Mouse (Mus musculus) ES-E14 (cell line): ENCODE measurements around the gene Fgd2. TPM values are rescaled to one million over a fixed set of nuclear protein-coding genes. Genes with fewer than 3 reads are reported as not detected.

ENCODE experiments used
- DNase-seq: peaks from one replicate; pipeline ENCODE4 v3.0.0-alpha.2; 2013; ENCODE audit warnings: low read depth, low spot score
- H3K27ac ChIP-seq: 2 replicates; pipeline ENCODE4 v1.5.1; 2012; ENCODE audit warnings: low read depth, mild to moderate bottlenecking, low read length, moderate library complexity, mixed read lengths; ENCODE audit not compliant: poor library complexity, insufficient read depth, severe bottlenecking
- H3K36me3 ChIP-seq: 2 replicates; pipeline ENCODE4 v1.6.1; 2012; ENCODE audit warnings: mild to moderate bottlenecking, low read length, moderate library complexity, mixed read lengths; ENCODE audit not compliant: control insufficient read depth, poor library complexity, insufficient read depth, severe bottlenecking
- H3K4me1 ChIP-seq, 2 experiments: fragments of 150-350 bp in 1 of 2; sonication (generic) in 1 of 2; 2 replicates each; pipeline ENCODE4 v1.6.1; 2012; ENCODE audit warnings: low read length in 2 of 2, mild to moderate bottlenecking in 1 of 2, mixed read lengths in 1 of 2; ENCODE audit not compliant: control insufficient read depth in 2 of 2, insufficient read depth in 2 of 2, poor library complexity in 1 of 2
- H3K4me3 ChIP-seq, 2 experiments: fragments of 150-350 bp in 1 of 2; sonication (generic) in 1 of 2; 2 replicates each; pipeline ENCODE4 v1.5.1; 2012; ENCODE audit warnings: low read length in 2 of 2, low read depth in 1 of 2, mild to moderate bottlenecking in 1 of 2, mixed read lengths in 1 of 2; ENCODE audit not compliant: insufficient read depth in 1 of 2, poor library complexity in 1 of 2, severe bottlenecking in 1 of 2
- H3K9ac ChIP-seq: 2 replicates; pipeline ENCODE4 v1.6.1; 2012; ENCODE audit warnings: low read depth, mild to moderate bottlenecking, low read length, mixed read lengths; ENCODE audit not compliant: poor library complexity, insufficient read depth, severe bottlenecking
- H3K9me3 ChIP-seq: fragments of 150-350 bp; sonication (generic); 2 replicates; pipeline ENCODE4 v1.6.1; 2012; ENCODE audit warnings: low read depth, mild to moderate bottlenecking, low read length; ENCODE audit not compliant: control insufficient read depth, insufficient read depth
- CHD2 ChIP-seq: IDR thresholded peaks from 2 replicates; pipeline ENCODE4 v1.6.1; 2014; ENCODE audit warnings: mild to moderate bottlenecking, low read depth, low read length, inconsistent platforms
- HCFC1 ChIP-seq: IDR thresholded peaks from 2 replicates; pipeline ENCODE4 v1.6.1; 2012; ENCODE audit warnings: low read length, inconsistent platforms, borderline replicate concordance; ENCODE audit not compliant: insufficient read depth
- MAFK ChIP-seq: IDR thresholded peaks from 2 replicates; pipeline ENCODE4 v1.6.1; 2014; ENCODE audit warnings: mild to moderate bottlenecking, low read depth, low read length, inconsistent platforms; ENCODE audit not compliant: insufficient read depth
- ZC3H11A ChIP-seq: IDR thresholded peaks from 2 replicates; pipeline ENCODE4 v1.6.1; 2012; ENCODE audit warnings: low read depth, mild to moderate bottlenecking, inconsistent platforms, low read length, borderline replicate concordance
- ZNF384 ChIP-seq: IDR thresholded peaks from 2 replicates; pipeline ENCODE4 v1.6.1; 2012; ENCODE audit warnings: low read depth, low read length, inconsistent platforms
- in situ Hi-C, 2 experiments: fragments of 600-800 bp; cut with MboI; formaldehyde crosslinking; loops; one replicate each; pipeline ENCODE4 v1.15.1; 2025; ENCODE audit warnings: low sequenced_read_pairs in 2 of 2, inconsistent platforms in 1 of 2; ENCODE audit not compliant: unreplicated experiment in 2 of 2
- total RNA-seq: library from RNA; depleted of rRNA; stranded (reverse); fragments of 300-350 nt; gene quantifications from 2 replicates; pipeline ENCODE4 v1.2.3, GENCODE M21; 2012

Fgd2 gene
- total RNA-seq, 1 experiment, result 1.9 TPM

DNA sequence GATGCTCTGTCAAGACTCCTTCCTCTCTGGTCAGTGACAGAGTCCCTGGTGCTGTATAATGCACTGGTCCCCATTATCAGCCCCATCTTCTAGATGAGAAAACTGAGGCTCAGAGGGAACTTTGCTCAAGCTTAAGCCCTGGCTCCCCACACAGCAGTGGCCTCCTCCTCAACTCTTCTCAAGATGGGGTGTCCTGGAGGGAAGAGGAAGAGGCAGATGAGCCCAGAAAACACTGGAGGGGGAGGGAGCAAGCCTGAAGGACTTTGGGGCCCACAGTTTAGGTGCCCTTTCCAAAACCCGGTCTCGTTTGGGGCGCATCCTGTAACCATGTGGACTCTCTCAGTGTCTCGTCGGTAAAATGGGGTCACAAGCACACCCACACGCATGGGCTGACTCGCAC, 41.2 kb upstream of the Fgd2 start:
- in situ Hi-C loops, result no loop called here
- TF ChIP-seq MAFK (no peak), ZNF384 (no peak), HCFC1 (no peak), CHD2 (no peak)
- Histone ChIP-seq H3K27ac (no peak overlapping the region), H3K9ac (no peak overlapping the region), H3K9me3 (no peaks in the 10 kb centered on the region), H3K4me1 (peaks cover 4 to 5% of the 10 kb centered on the region in 2 experiments; a peak in 2 of 4 replicates), H3K4me3 (no peak overlapping the region), H3K36me3 (no peaks in the 10 kb centered on the region)
- DNase-seq, result no peak

DNA sequence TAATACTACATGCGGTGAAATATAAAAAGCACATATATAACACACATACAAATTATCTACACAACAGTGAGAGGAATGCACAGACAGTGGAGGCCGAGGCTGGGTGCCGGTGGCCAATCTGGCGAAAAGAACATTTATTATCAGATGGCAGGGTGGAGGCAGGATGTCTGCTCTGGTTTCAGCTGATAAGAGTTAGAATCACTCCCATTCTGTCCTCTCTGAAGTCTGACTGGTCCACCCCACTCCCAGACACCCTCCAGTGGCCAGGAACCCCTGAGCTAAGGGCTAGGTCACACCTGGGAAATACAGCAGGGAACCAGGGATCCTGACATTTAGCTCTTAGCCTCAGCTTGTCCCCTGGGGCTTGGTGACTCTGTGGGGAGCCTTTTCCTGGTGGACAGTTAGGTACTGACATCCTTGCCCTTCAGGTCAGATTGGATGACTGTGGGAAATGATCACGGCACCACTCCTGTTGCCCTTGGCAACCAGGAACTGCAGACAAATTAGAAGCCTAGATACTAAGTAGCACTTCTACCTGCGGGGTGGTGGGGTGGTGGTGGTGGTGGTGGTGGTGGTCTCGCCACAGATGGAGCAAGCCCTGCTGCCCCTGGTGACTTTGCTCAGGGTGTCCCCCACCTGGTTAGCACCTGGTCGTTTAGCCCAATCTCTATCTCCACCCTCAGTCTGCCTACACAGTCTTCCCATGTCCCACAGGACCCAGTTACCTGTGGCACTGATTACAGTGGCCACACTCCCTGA, 40.7 kb upstream of the Fgd2 start:
- H3K9ac ChIP-seq, result no peak overlapping the region
- H3K36me3 ChIP-seq, result no peaks in the 10 kb centered on the region
- no peak overlapping the region for H3K27ac ChIP-seq
- no peak for DNase-seq
- in situ Hi-C loops, result no loop called here
- TF ChIP-seq ZNF384, result no peak
- no peak for TF ChIP-seq CHD2
- TF ChIP-seq ZC3H11A, result no peak
- TF ChIP-seq MAFK, result no peak
- TF ChIP-seq HCFC1, result no peak
- peaks cover 4 to 5% of the 10 kb centered on the region in 2 experiments; a peak in 2 of 4 replicates for H3K4me1 ChIP-seq
- no peaks in the 10 kb centered on the region for H3K9me3 ChIP-seq
- H3K4me3 ChIP-seq, result no peak overlapping the region

DNA sequence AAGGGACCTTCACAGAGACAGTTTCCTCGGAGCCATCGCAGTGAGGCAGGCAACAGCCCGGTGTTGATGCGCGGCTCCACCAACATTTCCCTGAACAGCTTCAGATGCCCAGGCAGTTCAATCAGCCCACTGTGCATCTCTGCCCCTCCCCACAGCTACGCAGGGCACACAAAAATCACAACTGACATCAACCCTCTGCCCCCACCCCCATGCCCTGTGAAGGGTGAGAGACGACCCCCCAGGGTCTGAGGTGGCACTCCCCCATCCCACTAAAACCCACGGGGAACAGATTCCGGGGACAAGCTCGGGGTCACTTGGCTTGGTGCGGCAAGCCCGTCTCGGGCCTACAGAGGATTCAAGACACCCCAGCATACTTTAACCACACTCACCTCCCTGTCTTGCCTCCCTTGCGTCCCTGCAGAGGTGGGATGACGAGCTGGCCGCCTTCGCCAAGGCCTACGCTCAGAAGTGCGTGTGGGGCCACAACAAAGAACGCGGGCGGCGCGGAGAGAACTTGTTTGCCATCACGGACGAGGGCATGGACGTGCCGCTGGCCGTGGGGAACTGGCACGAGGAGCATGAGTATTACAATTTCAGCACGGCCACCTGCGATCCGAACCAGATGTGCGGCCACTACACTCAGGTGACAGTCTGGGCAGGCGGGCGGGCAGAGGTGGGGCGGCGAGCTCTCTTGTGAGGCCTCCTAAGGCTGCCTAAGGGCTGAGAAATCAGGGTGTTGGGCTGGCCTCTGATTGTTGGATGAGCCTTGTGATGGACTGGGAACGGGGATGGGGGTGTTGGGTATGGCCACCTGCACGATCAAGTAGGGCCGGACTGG, 38.7 kb upstream of the Fgd2 start:
- H3K4me1 ChIP-seq, result peaks cover 4 to 14% of the 10 kb centered on the region in 2 experiments; a peak in 2 of 4 replicates
- no peak for DNase-seq
- H3K27ac ChIP-seq, result no peak overlapping the region
- in situ Hi-C loops, result no loop called here
- H3K36me3 ChIP-seq, result no peaks in the 10 kb centered on the region
- no peak for TF ChIP-seq ZNF384
- TF ChIP-seq ZC3H11A, result no peak
- no peak for TF ChIP-seq MAFK
- H3K9me3 ChIP-seq, result no peaks in the 10 kb centered on the region
- peak overlapping the region; percentile 12 for H3K9ac ChIP-seq
- H3K4me3 ChIP-seq, result peak overlapping the region; percentile 31 to 36; a peak in 3 of 4 replicates

DNA sequence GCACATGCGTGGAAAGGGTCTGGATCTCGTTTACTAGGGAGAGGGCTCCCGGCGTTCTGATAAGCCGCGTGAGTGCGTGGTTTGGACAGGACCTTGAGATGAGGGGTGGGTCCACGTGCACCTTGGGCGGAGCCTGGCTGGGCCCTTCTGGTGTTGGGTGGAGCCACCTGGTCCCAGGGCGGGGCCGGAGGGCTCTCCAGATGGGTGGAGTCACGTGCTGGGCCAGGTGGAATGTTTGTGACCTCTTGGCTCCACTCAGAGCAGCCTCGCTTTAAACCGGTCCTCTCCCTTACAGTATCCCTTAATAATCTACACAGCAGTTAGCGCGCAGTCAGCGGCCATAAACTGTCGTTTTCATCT, 38.1 kb upstream of the Fgd2 start:
- no peaks in the 10 kb centered on the region for H3K36me3 ChIP-seq
- H3K27ac ChIP-seq, result no peak overlapping the region
- peak overlapping the region; percentile 36 to 39 for H3K4me3 ChIP-seq
- H3K9me3 ChIP-seq, result no peaks in the 10 kb centered on the region
- TF ChIP-seq MAFK (no peak), ZC3H11A (no peak), HCFC1 (no peak), ZNF384 (no peak), CHD2 (no peak)
- peak overlapping the region; percentile 12 for H3K9ac ChIP-seq
- H3K4me1 ChIP-seq, result peaks cover 4 to 16% of the 10 kb centered on the region in 2 experiments; a peak in 2 of 4 replicates
- peak; percentile 86 for DNase-seq
- in situ Hi-C loops, result no loop called here
